Mouse (Mus musculus) megakaryocyte, embryonic 14.5 days (primary cell): ENCODE measurements at regions not wholly inside any gene's neighbourhood (a gene's known extent, or its start where the extent isn't known, plus 50 kb on each side); places are given as distances from the start of the nearest gene placed in this dataset.

Experiments
- FLI1 ChIP-seq: IDR thresholded peaks from 2 replicates; pipeline ENCODE4 v1.6.1; 2012; ENCODE audit warnings: low read length, inconsistent platforms, mixed read lengths
- GATA1 ChIP-seq: IDR thresholded peaks from 3 replicates; pipeline ENCODE4 v1.6.1; 2012; ENCODE audit warnings: mixed read lengths, low read length, inconsistent platforms, borderline replicate concordance

DNA sequence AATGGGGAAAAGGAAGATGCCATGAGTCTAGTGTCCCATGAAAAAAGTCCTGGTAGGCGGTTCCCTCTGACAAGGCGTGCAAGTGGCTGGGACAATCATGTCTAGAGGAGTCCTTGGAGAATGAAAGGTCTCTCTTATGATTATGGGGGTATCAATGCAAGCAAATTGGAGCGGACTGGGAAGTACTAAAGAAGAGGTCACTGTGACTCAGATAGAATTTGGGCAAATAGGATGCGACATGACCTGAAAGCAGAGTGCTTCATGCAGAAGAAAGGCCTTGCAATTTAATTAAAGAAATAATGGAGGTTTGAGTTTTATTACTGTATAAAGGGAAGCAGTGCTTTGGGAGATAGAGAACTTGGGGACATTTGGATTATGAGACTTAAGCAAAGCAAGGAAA is 330.3 kb downstream of the Tmem38b start:
- TF ChIP-seq GATA1 (no peak), FLI1 (no peak)
